Mouse (Mus musculus) CH12.LX (cell line): Measurements from ENCODE around the gene Tbc1d16. TPM values are rescaled to one million over a fixed set of nuclear protein-coding genes. Genes with fewer than 3 reads are reported as not detected.

Experiments
- DNase-seq: peaks from one replicate; pipeline ENCODE4 v3.0.0-alpha.2; 2013; ENCODE audit errors: extremely low read depth
- H3K27ac ChIP-seq: 2 replicates; pipeline ENCODE4 v1.5.1; 2012; ENCODE audit warnings: low read depth, mild to moderate bottlenecking, control low read depth, moderate library complexity; ENCODE audit not compliant: insufficient read depth
- H3K27me3 ChIP-seq: replicated peaks from 2 replicates; pipeline ENCODE3; 2012; ENCODE audit warnings: inconsistent platforms
- H3K36me3 ChIP-seq, 2 experiments: replicated peaks in 1 of 2; 2 replicates each; pipeline versions ENCODE3 to v1.6.1; 2012; ENCODE audit warnings: inconsistent platforms in 1 of 2, low read length in 1 of 2, mild to moderate bottlenecking in 1 of 2, mixed read lengths in 1 of 2, moderate library complexity in 1 of 2; ENCODE audit not compliant: control insufficient read depth in 1 of 2, insufficient read depth in 1 of 2
- H3K4me1 ChIP-seq, 2 experiments: 2 replicates each; pipeline ENCODE4 v1.6.1; 2012; ENCODE audit warnings: inconsistent platforms in 1 of 2, moderate library complexity in 1 of 2; ENCODE audit not compliant: insufficient read depth in 2 of 2, control insufficient read depth in 1 of 2
- H3K4me2 ChIP-seq: 2 replicates; pipeline ENCODE4 v1.6.1; 2012; ENCODE audit warnings: low read depth, mild to moderate bottlenecking, control low read depth; ENCODE audit not compliant: poor library complexity, insufficient read depth, severe bottlenecking
- H3K4me3 ChIP-seq, 3 experiments: fragments of 150-350 bp in 1 of 3; sonication (generic) in 1 of 3; replicated peaks in 1 of 3; 2 replicates each; pipeline versions ENCODE3 to v1.5.1; 2011 to 2012; ENCODE audit warnings: low read depth in 2 of 3, low read length in 2 of 3, mild to moderate bottlenecking in 2 of 3, moderate library complexity in 2 of 3, control low read depth in 1 of 3, improper control_type of control experiment in 1 of 3, inconsistent platforms in 1 of 3, mixed read lengths in 1 of 3; ENCODE audit not compliant: poor library complexity in 1 of 3
- H3K79me2 ChIP-seq: replicated peaks from 2 replicates; pipeline ENCODE4 v1.6.1; 2012; ENCODE audit warnings: mild to moderate bottlenecking, moderate library complexity; ENCODE audit not compliant: control insufficient read depth, poor library complexity, insufficient read depth, severe bottlenecking; ENCODE audit errors: extremely low read depth
- H3K9ac ChIP-seq: 2 replicates; pipeline ENCODE4 v1.6.1; 2012; ENCODE audit warnings: low read depth, mild to moderate bottlenecking, control low read depth, moderate library complexity; ENCODE audit not compliant: insufficient read depth
- H3K9me3 ChIP-seq: replicated peaks from 2 replicates; pipeline ENCODE3; 2012; ENCODE audit warnings: low read length, inconsistent platforms, mixed read lengths
- BHLHE40 ChIP-seq: IDR thresholded peaks from 2 replicates; pipeline ENCODE4 v1.6.1; 2011; ENCODE audit warnings: mild to moderate bottlenecking, low read depth, low read length, improper control_type of control experiment
- CHD1 ChIP-seq: IDR thresholded peaks from 2 replicates; pipeline ENCODE4 v1.6.1; 2012; ENCODE audit warnings: low read depth, low read length, improper control_type of control experiment, inconsistent platforms
- CHD2 ChIP-seq: IDR thresholded peaks from 2 replicates; pipeline ENCODE4 v1.6.1; 2011; ENCODE audit warnings: low read length, improper control_type of control experiment
- CTCF ChIP-seq, 2 experiments: IDR thresholded peaks in 1 of 2; conservative IDR thresholded peaks in 1 of 2; 2 replicates each; pipeline ENCODE4 v1.5.1; 2011 to 2012; ENCODE audit warnings: low read depth in 2 of 2, low read length in 2 of 2, improper control_type of control experiment in 1 of 2, inconsistent platforms in 1 of 2, mild to moderate bottlenecking in 1 of 2, moderate library complexity in 1 of 2
- E2F4 ChIP-seq: IDR thresholded peaks from 2 replicates; pipeline ENCODE4 v1.6.1; 2011; ENCODE audit warnings: low read depth, low read length, improper control_type of control experiment; ENCODE audit not compliant: insufficient replicate concordance
- ELF1 ChIP-seq: IDR thresholded peaks from 2 replicates; pipeline ENCODE4 v1.6.1; 2014; ENCODE audit warnings: low read depth, mild to moderate bottlenecking, inconsistent platforms, low read length, improper control_type of control experiment
- EP300 ChIP-seq: IDR thresholded peaks from 2 replicates; pipeline ENCODE4 v1.6.1; 2011; ENCODE audit warnings: low read length, improper control_type of control experiment
- ETS1 ChIP-seq: conservative IDR thresholded peaks from 2 replicates; pipeline ENCODE4 v1.6.1; 2012; ENCODE audit warnings: low read depth, mild to moderate bottlenecking, inconsistent platforms, low read length, improper control_type of control experiment, moderate library complexity
- GABPA ChIP-seq: IDR thresholded peaks from 2 replicates; pipeline ENCODE4 v1.6.1; 2012; ENCODE audit warnings: low read depth, low read length, improper control_type of control experiment, inconsistent platforms; ENCODE audit not compliant: insufficient replicate concordance
- HCFC1 ChIP-seq: IDR thresholded peaks from 2 replicates; pipeline ENCODE4 v1.6.1; 2012; ENCODE audit warnings: low read depth, mild to moderate bottlenecking, inconsistent platforms, low read length, improper control_type of control experiment
- IRF4 ChIP-seq: IDR thresholded peaks from 2 replicates; pipeline ENCODE4 v1.6.1; 2014; ENCODE audit warnings: low read depth, mild to moderate bottlenecking, inconsistent platforms, low read length, improper control_type of control experiment
- JUN ChIP-seq: IDR thresholded peaks from 2 replicates; pipeline ENCODE4 v1.6.1; 2011; ENCODE audit warnings: low read depth, mild to moderate bottlenecking, low read length, improper control_type of control experiment, moderate library complexity; ENCODE audit not compliant: insufficient read depth
- JUND ChIP-seq: conservative IDR thresholded peaks from 2 replicates; pipeline ENCODE4 v1.6.1; 2011; ENCODE audit warnings: low read depth, low read length, improper control_type of control experiment
- KAT2A ChIP-seq: IDR thresholded peaks from 2 replicates; pipeline ENCODE4 v1.6.1; 2012; ENCODE audit warnings: low read length, improper control_type of control experiment, inconsistent platforms; ENCODE audit not compliant: insufficient replicate concordance
- MAFK ChIP-seq: IDR thresholded peaks from 2 replicates; pipeline ENCODE4 v1.6.1; 2011; ENCODE audit warnings: low read length, improper control_type of control experiment; ENCODE audit not compliant: insufficient replicate concordance
- MAX ChIP-seq: IDR thresholded peaks from 2 replicates; pipeline ENCODE4 v1.6.1; 2011; ENCODE audit warnings: low read length, improper control_type of control experiment
- MAZ ChIP-seq: IDR thresholded peaks from 2 replicates; pipeline ENCODE4 v1.6.1; 2012; ENCODE audit warnings: low read depth, mild to moderate bottlenecking, inconsistent platforms, low read length, improper control_type of control experiment, moderate library complexity
- MEF2A ChIP-seq: IDR thresholded peaks from 2 replicates; pipeline ENCODE4 v1.6.1; 2014; ENCODE audit warnings: low read depth, mild to moderate bottlenecking, inconsistent platforms, low read length, improper control_type of control experiment, borderline replicate concordance
- MXI1 ChIP-seq: IDR thresholded peaks from 2 replicates; pipeline ENCODE4 v1.6.1; 2011; ENCODE audit warnings: mild to moderate bottlenecking, low read depth, low read length, improper control_type of control experiment
- MYC ChIP-seq: IDR thresholded peaks from 2 replicates; pipeline ENCODE4 v1.6.1; 2011; ENCODE audit warnings: low read depth, mild to moderate bottlenecking, improper control_type of control experiment, low read length
- NELFE ChIP-seq: IDR thresholded peaks from 2 replicates; pipeline ENCODE4 v1.6.1; 2011; ENCODE audit warnings: low read depth, low read length, improper control_type of control experiment
- NRF1 ChIP-seq: IDR thresholded peaks from 2 replicates; pipeline ENCODE4 v1.6.1; 2014; ENCODE audit warnings: low read depth, mild to moderate bottlenecking, inconsistent platforms, low read length, improper control_type of control experiment, moderate library complexity
- PAX5 ChIP-seq: IDR thresholded peaks from 2 replicates; pipeline ENCODE4 v1.6.1; 2012; ENCODE audit warnings: low read length, inconsistent platforms, mixed read lengths
- POLR2A ChIP-seq: IDR thresholded peaks from 2 replicates; pipeline ENCODE4 v1.6.1; 2011; ENCODE audit warnings: low read depth, mild to moderate bottlenecking, improper control_type of control experiment, low read length
- POLR2AphosphoS2 ChIP-seq: IDR thresholded peaks from 2 replicates; pipeline ENCODE4 v1.6.1; 2011; ENCODE audit warnings: low read depth, low read length, improper control_type of control experiment
- RAD21 ChIP-seq: IDR thresholded peaks from 2 replicates; pipeline ENCODE4 v1.6.1; 2011; ENCODE audit warnings: low read depth, mild to moderate bottlenecking, low read length, improper control_type of control experiment, moderate library complexity
- RCOR1 ChIP-seq: conservative IDR thresholded peaks from 2 replicates; pipeline ENCODE4 v1.6.1; 2012; ENCODE audit warnings: low read depth, mild to moderate bottlenecking, inconsistent platforms, low read length, improper control_type of control experiment
- SIN3A ChIP-seq: IDR thresholded peaks from 2 replicates; pipeline ENCODE4 v1.6.1; 2012; ENCODE audit warnings: low read length, improper control_type of control experiment, inconsistent platforms
- SMC3 ChIP-seq: IDR thresholded peaks from 2 replicates; pipeline ENCODE4 v1.6.1; 2011; ENCODE audit warnings: low read depth, low read length, improper control_type of control experiment
- TBP ChIP-seq: conservative IDR thresholded peaks from 2 replicates; pipeline ENCODE4 v1.6.1; 2011; ENCODE audit warnings: low read depth, low read length, improper control_type of control experiment
- TCF12 ChIP-seq: IDR thresholded peaks from 2 replicates; pipeline ENCODE4 v1.6.1; 2014; ENCODE audit warnings: low read depth, mild to moderate bottlenecking, inconsistent platforms, low read length, improper control_type of control experiment
- UBTF ChIP-seq: IDR thresholded peaks from 2 replicates; pipeline ENCODE4 v1.6.1; 2012; ENCODE audit warnings: low read depth, mild to moderate bottlenecking, inconsistent platforms, low read length, improper control_type of control experiment, moderate library complexity
- USF1 ChIP-seq: IDR thresholded peaks from 2 replicates; pipeline ENCODE4 v1.6.1; 2014; ENCODE audit warnings: low read depth, mild to moderate bottlenecking, inconsistent platforms, low read length, improper control_type of control experiment
- USF2 ChIP-seq: conservative IDR thresholded peaks from 2 replicates; pipeline ENCODE4 v1.6.1; 2011; ENCODE audit warnings: low read depth, low read length, improper control_type of control experiment
- ZC3H11A ChIP-seq: IDR thresholded peaks from 2 replicates; pipeline ENCODE4 v1.6.1; 2012; ENCODE audit warnings: low read depth, mild to moderate bottlenecking, inconsistent platforms, low read length, improper control_type of control experiment
- ZKSCAN1 ChIP-seq: IDR thresholded peaks from 2 replicates; pipeline ENCODE4 v1.6.1; 2012; ENCODE audit warnings: low read depth, inconsistent platforms, low read length, improper control_type of control experiment, borderline replicate concordance
- ZMIZ1 ChIP-seq: IDR thresholded peaks from 2 replicates; pipeline ENCODE4 v1.6.1; 2012; ENCODE audit warnings: low read depth, mild to moderate bottlenecking, inconsistent platforms, low read length, improper control_type of control experiment
- ZNF384 ChIP-seq: IDR thresholded peaks from 2 replicates; pipeline ENCODE4 v1.6.1; 2012; ENCODE audit warnings: low read depth, low read length, improper control_type of control experiment, inconsistent platforms
- dilution Hi-C: fragments of 300-500 bp; cut with MboI; formaldehyde crosslinking; loops from 2 replicates; pipeline ENCODE4 v1.14.3; 2020; ENCODE audit warnings: low sequenced_read_pairs; ENCODE audit not compliant: extremely low pct_unique_long_range_greater_than_20kb, extremely low pct_ligation_motif_present
- in situ Hi-C: fragments of 300-500 bp; cut with MboI; formaldehyde crosslinking; loops from 3 replicates; pipeline ENCODE4 v1.14.3; 2019; ENCODE audit warnings: low sequenced_read_pairs, low pct_ligation_motif_present, low pct_unique_long_range_greater_than_20kb, mixed read lengths
- polyA plus RNA-seq: library from polyadenylated mRNA; unstranded; fragments of >175 nt; gene quantifications from 2 replicates; pipeline ENCODE4 v1.2.1, GENCODE M21; 2012; ENCODE audit warnings: low read depth; ENCODE audit not compliant: insufficient read length
- total RNA-seq, 2 experiments: library from RNA; depleted of rRNA; stranded (reverse); fragments of 300-350 nt in 1 of 2; fragments of >200 nt in 1 of 2; gene quantifications; 2 replicates each; pipeline ENCODE4 v1.2.3; 2012 to 2014

Tbc1d16 gene
- total and polyA plus RNA-seq, 3 experiments, result 0.79 to 15.9 (median 2.7) TPM

GRCm38 (mm10) chr11:119157377-119158189 is 70.7 kb downstream of the Tbc1d16 start:
- H3K4me1 ChIP-seq, result peaks cover 43 to 69% of the 10 kb centered on the region in 2 experiments
- peak overlapping the region; percentile 23; the same call in 1 of the 2 replicates for H3K9ac ChIP-seq
- no peak overlapping the region for H3K4me3 ChIP-seq
- in situ Hi-C loops (no loop called here), dilution Hi-C loops (no loop called here)
- peak overlapping the region; percentile 66 for H3K27ac ChIP-seq
- peaks cover 17 to 18% of the 10 kb centered on the region in 2 experiments for H3K36me3 ChIP-seq
- TF ChIP-seq SMC3, result no peak; the same call in 1 of the 2 replicates
- peak; percentile 71; the same call in 1 of the 2 replicates for TF ChIP-seq IRF4
- no peak for TF ChIP-seq NRF1
- no peak; the same call in 1 of the 2 replicates for TF ChIP-seq EP300
- 0 out of 2 replicates have a peak, but pooled peaks have one; percentile 22 for TF ChIP-seq TBP
- TF ChIP-seq ETS1, result peak; percentile 79
- TF ChIP-seq MAZ, result no peak; the same call in 1 of the 2 replicates
- no peak for TF ChIP-seq ZMIZ1
- TF ChIP-seq NELFE, result no peak
- no peak for TF ChIP-seq PAX5
- TF ChIP-seq JUN, result no peak
- TF ChIP-seq GABPA, result no peak
- TF ChIP-seq SIN3A, result peak; percentile 30; the same call in 1 of the 2 replicates
- TF ChIP-seq RCOR1, result peak; percentile 56
- peak; percentile 34; the same call in 1 of the 2 replicates for TF ChIP-seq MXI1
- TF ChIP-seq UBTF, result no peak
- TF ChIP-seq MYC, result no peak
- TF ChIP-seq E2F4, result no peak
- 0 out of 2 replicates have a peak, but pooled peaks have one; percentile 7 for TF ChIP-seq MAFK
- TF ChIP-seq JUND, result no peak
- TF ChIP-seq RAD21, result no peak; the same call in none of the 2 replicates
- TF ChIP-seq ZNF384, result peak; percentile 19; the same call in 1 of the 2 replicates
- no peak for TF ChIP-seq CTCF (conservative IDR thresholded peaks at IDR 0.05 in 1 of 2, IDR thresholded peaks at IDR 0.05 in 1 of 2; ENCODE audit: low read depth in 2 of 2, low read length in 2 of 2)
- no peak for TF ChIP-seq USF1
- no peak for TF ChIP-seq MAX
- peak; percentile 90 for TF ChIP-seq BHLHE40
- TF ChIP-seq KAT2A, result no peak
- no peak; the same call in 1 of the 2 replicates for TF ChIP-seq HCFC1
- no peak for TF ChIP-seq POLR2AphosphoS2
- TF ChIP-seq CHD1, result no peak
- peak; percentile 25 for TF ChIP-seq MEF2A
- no peak for TF ChIP-seq ZC3H11A
- TF ChIP-seq CHD2, result peak; percentile 73
- peak; percentile 85 for TF ChIP-seq TCF12
- no peak for TF ChIP-seq ZKSCAN1
- peak; percentile 35 for TF ChIP-seq POLR2A
- TF ChIP-seq USF2, result no peak
- TF ChIP-seq ELF1, result no peak
- peak; percentile 59 for DNase-seq
- no peaks in the 10 kb centered on the region for H3K27me3 ChIP-seq
- H3K79me2 ChIP-seq, result no peaks in the 10 kb centered on the region
- H3K4me2 ChIP-seq, result peak overlapping the region; percentile 75
- H3K9me3 ChIP-seq, result no peaks in the 10 kb centered on the region
